Mouse (Mus musculus): ENCODE data around the gene Ghrh.
A peak's percentile ranks its signal among the peaks of the same experiment; 100 is the strongest.
"Not testable (repeated sequence)": the region's sequence is repeated elsewhere in the genome, so short reads cannot be mapped to it uniquely, and the experiment has no call there.

Gene Ghrh

DNA sequence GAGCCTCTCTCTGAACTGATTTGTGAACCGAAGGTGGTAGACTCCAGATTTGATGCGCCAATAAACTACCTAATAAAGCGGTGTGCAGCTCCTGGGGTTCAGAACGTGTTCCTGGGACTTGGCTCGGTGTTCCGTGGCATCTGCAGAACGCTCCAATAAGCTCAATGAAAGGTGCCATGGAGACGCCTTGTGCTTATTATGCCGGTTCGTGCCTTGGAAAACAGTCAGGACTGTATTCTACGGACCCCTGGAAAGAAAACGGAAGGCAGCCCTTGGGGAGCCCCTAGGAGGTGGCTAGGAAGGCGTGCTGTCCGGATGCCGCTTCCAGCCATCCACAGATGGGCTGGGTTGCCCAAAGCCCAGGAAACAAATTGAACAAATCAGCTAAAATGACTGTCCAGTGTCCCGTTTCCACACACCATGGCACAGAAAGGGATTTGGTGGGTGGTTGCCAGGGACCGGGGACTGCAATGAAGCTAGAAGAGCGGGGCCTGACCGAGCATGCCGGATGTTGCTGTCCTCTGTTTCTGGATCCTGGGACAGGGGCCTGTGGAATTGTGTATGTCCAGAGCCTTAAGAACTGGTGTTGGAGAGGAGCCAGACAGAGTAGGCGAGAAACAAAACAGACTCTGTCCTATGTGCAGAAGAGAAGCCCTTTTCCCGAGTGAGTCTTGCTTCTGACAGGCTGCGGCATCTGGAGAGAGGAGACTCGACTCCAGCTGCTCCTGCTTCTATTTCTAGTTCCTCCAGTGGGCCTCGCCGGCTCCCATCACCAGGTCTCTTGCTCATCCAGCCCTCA, at the start of gene Ghrh:
TSS of gene Ghrh (minus strand) at position 146 of the 799 bp plus-strand sequence.
- no peak for DNase-seq (ENCODE audit: extremely low spot score, low spot score)

DNA sequence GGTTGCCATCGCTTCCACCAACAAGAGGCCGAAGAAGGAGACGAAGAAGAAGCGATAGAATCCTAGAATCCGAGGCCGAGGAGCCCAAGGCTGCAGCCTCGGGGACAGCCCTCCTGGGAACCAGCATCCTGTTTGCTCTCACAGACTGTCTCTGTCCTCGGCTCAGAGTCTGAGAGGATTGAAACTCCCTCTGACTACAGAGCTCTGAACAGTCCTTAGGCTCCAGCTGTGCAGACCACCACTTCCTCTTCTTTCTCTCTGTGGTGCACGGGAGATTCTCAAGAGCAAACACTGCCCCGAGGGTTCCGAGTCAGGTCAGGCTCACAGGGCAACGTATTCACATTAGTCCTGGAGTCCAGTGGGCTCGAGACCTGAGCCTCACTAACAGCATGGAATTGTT, 48.7 kb upstream of the Ghrh start:
- no peak for DNase-seq (ENCODE audit: extremely low spot score, low spot score)

DNA sequence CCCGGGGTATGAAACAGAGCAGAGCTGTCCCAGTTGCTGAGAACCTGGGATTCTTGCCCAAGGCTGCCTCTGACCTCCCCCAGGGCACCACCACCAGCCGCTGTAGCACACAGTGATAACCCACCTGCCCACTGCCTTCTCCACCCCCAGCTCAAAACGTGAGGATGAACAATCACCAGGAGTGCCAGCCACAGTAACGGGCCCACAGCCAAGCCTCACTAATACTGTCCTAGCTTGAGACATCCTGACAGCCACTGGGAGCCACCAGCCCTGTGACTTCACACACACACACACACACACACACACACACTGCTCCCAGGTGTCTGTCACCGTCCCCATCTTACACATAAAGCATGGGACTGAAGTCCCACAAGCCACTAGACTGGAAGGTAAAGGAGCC, 48.1 kb upstream of the Ghrh start:
- DNase-seq (ENCODE audit: extremely low spot score, low spot score), result no peak

GRCm38 (mm10) chr2:157394868-157395267, 47.6 kb upstream of the Ghrh start:
- no peak for DNase-seq (ENCODE audit: extremely low spot score, low spot score)

DNA sequence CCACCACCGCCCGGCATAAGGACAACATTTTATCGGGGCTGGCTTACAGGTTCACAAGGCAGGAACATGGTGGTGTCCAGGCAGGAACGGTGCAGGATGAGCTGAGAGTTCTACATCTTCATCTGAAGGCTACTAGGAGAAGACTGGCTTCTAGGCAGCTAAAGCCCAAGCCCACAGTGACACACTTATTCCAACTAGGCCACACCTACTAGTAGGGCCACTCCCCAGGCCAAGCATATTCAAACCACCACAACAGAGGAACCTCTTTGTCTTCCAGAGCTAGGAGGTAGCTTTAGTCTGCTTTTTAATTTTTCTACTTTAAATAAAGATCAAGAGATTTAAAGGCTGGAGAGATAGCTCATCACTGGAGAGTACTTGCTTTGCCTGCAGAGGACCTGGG, 46.2 kb upstream of the Ghrh start:
- no peak for DNase-seq (ENCODE audit: extremely low spot score, low spot score)

DNA sequence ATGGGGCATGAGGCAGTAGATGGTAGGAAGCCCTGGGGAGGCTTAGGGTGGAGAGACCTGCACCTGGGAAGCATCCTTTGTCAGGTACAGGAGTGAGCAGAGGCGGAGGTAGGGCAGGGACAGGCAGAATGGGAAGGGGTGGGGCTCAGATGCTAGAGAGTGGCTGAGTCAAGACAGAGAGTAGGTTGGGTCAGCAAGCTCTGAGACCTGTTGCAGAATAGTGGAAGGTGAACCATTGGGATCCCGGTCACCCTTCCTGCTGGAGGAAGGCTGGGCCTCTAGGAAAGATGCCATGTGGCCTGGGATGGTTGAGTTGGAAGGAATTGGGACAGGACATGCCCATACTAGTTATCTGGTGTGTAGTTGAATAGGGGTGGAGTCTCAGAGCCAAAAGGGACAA, 45.0 kb upstream of the Ghrh start:
- no peak for DNase-seq (ENCODE audit: extremely low spot score, low spot score)

GRCm38 (mm10) chr2:157389591-157389921, 42.2 kb upstream of the Ghrh start:
- no peak for DNase-seq (ENCODE audit: extremely low spot score, low spot score)

DNA sequence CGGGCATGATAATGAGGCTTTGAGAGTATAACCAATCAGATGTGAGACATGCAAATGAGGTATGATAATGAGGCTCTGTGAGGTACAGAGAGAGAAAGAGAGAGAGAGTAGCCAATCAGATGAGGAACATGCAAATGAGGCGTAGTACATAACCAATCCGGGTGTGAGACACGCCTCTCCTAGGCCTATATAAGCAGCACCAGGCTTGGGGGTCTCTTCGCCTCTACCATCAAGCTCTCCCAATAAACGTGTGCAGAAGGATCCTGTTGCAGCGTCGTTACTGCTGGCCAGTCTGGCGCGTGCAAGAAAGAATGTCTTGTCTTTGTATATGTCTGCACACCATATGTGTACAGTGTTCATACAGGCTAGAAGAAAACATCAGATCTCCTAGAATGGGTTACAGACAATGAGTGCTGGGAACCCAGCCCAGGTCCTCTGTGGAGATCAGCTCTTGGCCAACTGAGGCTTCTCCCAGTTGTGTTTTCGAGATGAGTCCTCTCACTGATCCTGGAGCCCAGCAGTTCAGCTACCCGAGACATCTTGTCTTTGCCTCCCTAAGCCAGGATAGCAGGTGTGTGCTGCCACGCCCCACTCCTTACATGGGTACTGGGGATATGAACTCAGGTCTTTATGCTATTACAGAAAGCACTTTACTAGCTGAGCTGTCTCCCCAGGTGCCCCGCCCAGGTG, 41.7 kb upstream of the Ghrh start:
- not testable (repeated sequence) for DNase-seq (ENCODE audit: extremely low spot score, low spot score)

- DNase-seq (ENCODE audit: extremely low spot score, low spot score), result no peak
Measured at GRCm38 (mm10) chr2:157384836-157385235, 37.5 kb upstream of the Ghrh start.

GRCm38 (mm10) chr2:157376995-157377394, 29.7 kb upstream of the Ghrh start:
- DNase-seq (ENCODE audit: extremely low spot score, low spot score), result no peak

- DNase-seq (ENCODE audit: extremely low spot score, low spot score), result peak; percentile 25
Measured at GRCm38 (mm10) chr2:157375794-157376757, 28.8 kb upstream of the Ghrh start.

GRCm38 (mm10) chr2:157375051-157375450, 27.7 kb upstream of the Ghrh start:
- DNase-seq (ENCODE audit: extremely low spot score, low spot score), result no peak

DNA sequence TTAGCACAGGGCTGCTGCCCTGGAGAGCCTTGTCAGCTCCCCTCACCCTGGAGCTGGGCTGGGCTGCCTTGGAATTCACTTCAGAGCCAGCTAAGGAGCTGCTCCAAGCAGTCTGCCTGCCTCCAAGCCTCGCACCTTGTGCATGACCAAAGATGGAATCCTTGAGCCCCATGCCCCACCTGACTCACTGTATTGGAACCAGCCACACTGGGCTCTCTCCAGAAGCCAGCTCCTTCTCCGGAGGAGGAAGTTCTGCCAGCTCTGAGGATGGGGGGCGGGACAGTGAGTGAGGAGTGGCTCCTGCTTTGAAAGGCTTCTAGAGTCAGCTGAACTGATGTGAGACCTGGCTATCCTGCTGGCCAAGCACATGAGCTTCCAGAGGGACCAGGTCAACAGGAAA, 26.4 kb upstream of the Ghrh start:
- no peak for DNase-seq (ENCODE audit: extremely low spot score, low spot score)

GRCm38 (mm10) chr2:157371696-157372095, 24.4 kb upstream of the Ghrh start:
- no peak for DNase-seq (ENCODE audit: extremely low spot score, low spot score)

DNA sequence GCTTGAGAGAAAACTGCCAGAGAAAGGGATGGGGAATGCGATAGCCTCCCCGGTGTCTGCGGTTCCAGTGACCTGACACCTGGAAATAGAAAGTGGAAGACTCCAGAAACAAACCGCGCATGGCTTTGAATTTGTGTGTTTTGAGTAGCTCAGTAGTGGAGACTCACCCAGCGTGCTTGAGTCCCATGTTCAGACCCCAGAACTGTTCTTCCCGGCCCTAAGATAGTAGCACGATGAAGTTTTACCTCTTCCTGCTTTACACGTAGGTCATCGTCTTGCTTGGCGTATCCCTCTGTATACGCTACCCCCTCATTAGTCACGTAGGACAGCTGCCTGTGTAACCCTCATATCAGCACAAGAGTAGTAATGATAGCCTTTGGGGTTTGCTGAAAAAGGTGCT, 20.7 kb upstream of the Ghrh start:
- DNase-seq (ENCODE audit: extremely low spot score, low spot score), result no peak

GRCm38 (mm10) chr2:157367184-157367893, 20.0 kb upstream of the Ghrh start, which contains the start of gene Manbal:
Manbal (plus strand) TSS chr2:157367594.
- peak; percentile 97 for DNase-seq (ENCODE audit: extremely low spot score, low spot score)

- DNase-seq (ENCODE audit: extremely low spot score, low spot score), result no peak
Measured at GRCm38 (mm10) chr2:157366762-157367161, 19.5 kb upstream of the Ghrh start.

- DNase-seq (ENCODE audit: extremely low spot score, low spot score), result no peak
Measured at GRCm38 (mm10) chr2:157363031-157363430, 15.7 kb upstream of the Ghrh start.

DNA sequence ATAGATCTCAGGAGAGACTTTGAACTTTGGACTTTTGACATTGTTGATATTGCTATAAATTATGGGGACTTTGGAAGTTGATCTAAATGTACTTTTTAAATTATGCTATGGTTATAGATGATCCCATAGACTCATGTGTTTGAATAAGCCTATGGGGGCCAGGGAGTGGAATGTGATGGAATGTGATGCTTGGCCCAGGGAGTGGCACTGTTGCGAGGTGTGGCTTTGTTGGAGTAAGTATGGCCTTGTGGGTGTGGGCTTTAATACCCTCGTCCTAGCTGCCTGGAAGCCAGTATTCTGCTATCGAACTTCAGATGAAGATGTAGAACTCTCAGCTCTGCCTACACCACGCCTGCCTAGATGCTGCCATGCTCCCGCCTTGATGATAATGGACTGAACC, 12.7 kb upstream of the Ghrh start:
- DNase-seq (ENCODE audit: extremely low spot score, low spot score), result no peak

GRCm38 (mm10) chr2:157354106-157354505, 6.8 kb upstream of the Ghrh start:
- no peak for DNase-seq (ENCODE audit: extremely low spot score, low spot score)

- no peak for DNase-seq (ENCODE audit: extremely low spot score, low spot score)
Measured at GRCm38 (mm10) chr2:157353183-157353582, 5.9 kb upstream of the Ghrh start.

Measured in neural tube, embryonic 10.5 days (tissue).